In genomic region chr10:104395711-104396110, GRCm38 (mm10) we compare ENCODE assay signal across 28 mouse cellular contexts.
DNase-seq lines count a peak whose midpoint lies in the region; ATAC-seq lines count a peak whose summit lies in the region.
"Had no signal": no experiment of that assay in that cellular context is flagged by ENCODE, and none has a peak within 500 bp of the region (broad histone marks: within the 10 kb centered on the region; RNA-seq: fewer than 3 reads in every experiment).

No protein-coding gene starts in this region.

- peak; percentile 41 for DNase-seq in limb, embryonic 11.5 days (ENCODE audit: low spot score)
- DNase-seq in limb, embryonic 10.5 days (ENCODE audit: low spot score) = no peak
- DNase-seq in hindlimb bud, embryonic 11.5 days (ENCODE audit: extremely low spot score, low read depth, low spot score) = peak; percentile 30
- peak; percentile 62 for DNase-seq in mesoderm, embryonic 11.5 days (ENCODE audit: low read depth, low spot score)
- no peak for DNase-seq in c-Kit-positive CD71-positive TER-119-positive erythroid progenitor cells, embryonic 14.5 days (ENCODE audit: low spot score)
- DNase-seq: adrenal gland, adult 2 months; adrenal gland, postnatal 14 days; cerebellum, adult 11-12 months; cerebellum, adult 8-10 months; cerebellum, postnatal 10 days; cerebellum, postnatal 36 days; gastrocnemius, adult 2 months; gastrocnemius, postnatal 14 days; heart, adult 18-20 months; heart, postnatal 10 days; heart, postnatal 36 days had no signal

- no peak overlapping the region for H3K4me3 ChIP-seq in limb, embryonic 11.5 days (ENCODE audit: low read depth, low read length)
- no peak overlapping the region for H3K4me3 ChIP-seq in limb, embryonic 10.5 days
- H3K4me3 ChIP-seq in forebrain, embryonic 13.5 days = no peak overlapping the region
- H3K4me3 ChIP-seq: embryonic facial prominence, embryonic 12.5 days; embryonic facial prominence, embryonic 15.5 days; forebrain, embryonic 15.5 days; gastrocnemius, adult 2 months; heart, embryonic 12.5 days; heart, embryonic 15.5 days; hindbrain, embryonic 10.5 days; hindbrain, embryonic 13.5 days had no signal

- no peaks in the 10 kb centered on the region for H3K27me3 ChIP-seq in limb, embryonic 11.5 days (ENCODE audit: control insufficient read depth, insufficient read depth, low read length)
- H3K27me3 ChIP-seq in limb, embryonic 10.5 days (ENCODE audit: low read depth, poor library complexity, severe bottlenecking) = no peaks in the 10 kb centered on the region
- H3K27me3 ChIP-seq in forebrain, embryonic 13.5 days = no peaks in the 10 kb centered on the region
- H3K27me3 ChIP-seq: embryonic facial prominence, embryonic 12.5 days; embryonic facial prominence, embryonic 15.5 days; forebrain, embryonic 15.5 days; heart, embryonic 12.5 days; heart, embryonic 15.5 days; hindbrain, embryonic 13.5 days had no signal

- no peak overlapping the region for H3K9ac ChIP-seq in limb, embryonic 11.5 days (ENCODE audit: low read length)
- no peak overlapping the region for H3K9ac ChIP-seq in forebrain, embryonic 13.5 days
- H3K9ac ChIP-seq: embryonic facial prominence, embryonic 12.5 days; embryonic facial prominence, embryonic 15.5 days; forebrain, embryonic 15.5 days; heart, embryonic 12.5 days; heart, embryonic 15.5 days; hindbrain, embryonic 13.5 days had no signal

- no peak overlapping the region for H3K27ac ChIP-seq in limb, embryonic 11.5 days (replicated peaks; ENCODE audit: low read depth, low read length)
- no peak overlapping the region for H3K27ac ChIP-seq in limb, embryonic 10.5 days
- no peak overlapping the region for H3K27ac ChIP-seq in forebrain, embryonic 13.5 days
- H3K27ac ChIP-seq: embryonic facial prominence, embryonic 12.5 days; embryonic facial prominence, embryonic 15.5 days; forebrain, embryonic 15.5 days; gastrocnemius, adult 2 months; heart, embryonic 15.5 days; hindbrain, embryonic 10.5 days; hindbrain, embryonic 13.5 days had no signal

- ATAC-seq in limb, embryonic 11.5 days (ENCODE audit: insufficient number of reproducible peaks, low FRiP score, low TSS enrichment, low read depth) = peak; percentile 77; the same call in 1 of the 2 replicates
- ATAC-seq in forebrain, embryonic 13.5 days = no peak
- ATAC-seq: CD4-positive, CD25-positive, alpha-beta regulatory T cell, adult 4 months; forebrain, embryonic 15.5 days; hindbrain, embryonic 16.5 days; inflammation-experienced regulatory T-cells, adult 6 months; intestine, embryonic 16.5 days had no signal

- no peaks in the 10 kb centered on the region for H3K36me3 ChIP-seq in limb, embryonic 11.5 days (ENCODE audit: control insufficient read depth, insufficient read depth, low read length)
- no peaks in the 10 kb centered on the region for H3K36me3 ChIP-seq in limb, embryonic 10.5 days
- H3K36me3 ChIP-seq in forebrain, embryonic 13.5 days (ENCODE audit: poor library complexity, severe bottlenecking) = no peaks in the 10 kb centered on the region
- H3K36me3 ChIP-seq: embryonic facial prominence, embryonic 12.5 days; embryonic facial prominence, embryonic 15.5 days; forebrain, embryonic 15.5 days; heart, embryonic 12.5 days; heart, embryonic 15.5 days; hindbrain, embryonic 10.5 days; hindbrain, embryonic 13.5 days had no signal

- H3K4me1 ChIP-seq in limb, embryonic 11.5 days (ENCODE audit: control insufficient read depth, insufficient read depth, low read length) = no peaks in the 10 kb centered on the region
- no peaks in the 10 kb centered on the region for H3K4me1 ChIP-seq in limb, embryonic 10.5 days
- H3K4me1 ChIP-seq in forebrain, embryonic 13.5 days = no peaks in the 10 kb centered on the region
- H3K4me1 ChIP-seq: embryonic facial prominence, embryonic 12.5 days; embryonic facial prominence, embryonic 15.5 days; forebrain, embryonic 15.5 days; heart, embryonic 12.5 days; heart, embryonic 15.5 days; hindbrain, embryonic 10.5 days; hindbrain, embryonic 13.5 days had no signal

- 28% methylated on average over 1 of the region's 1 CpGs for WGBS in limb, embryonic 11.5 days
- WGBS in limb, embryonic 10.5 days = 69% methylated on average over 1 of the region's 1 CpGs
- 93% methylated on average over 1 of the region's 1 CpGs for WGBS in forebrain, embryonic 13.5 days

- H3K9me3 ChIP-seq in limb, embryonic 11.5 days (ENCODE audit: control insufficient read depth, low read length) = no peaks in the 10 kb centered on the region
- no peaks in the 10 kb centered on the region for H3K9me3 ChIP-seq in limb, embryonic 10.5 days (replicated peaks)
- H3K9me3 ChIP-seq in forebrain, embryonic 13.5 days (replicated peaks) = no peaks in the 10 kb centered on the region
- H3K9me3 ChIP-seq: embryonic facial prominence, embryonic 12.5 days; embryonic facial prominence, embryonic 15.5 days; forebrain, embryonic 15.5 days; heart, embryonic 12.5 days; heart, embryonic 15.5 days; hindbrain, embryonic 10.5 days; hindbrain, embryonic 13.5 days had no signal

- no peak overlapping the region for H3K4me2 ChIP-seq in limb, embryonic 11.5 days (ENCODE audit: low read depth, severe bottlenecking)
- H3K4me2 ChIP-seq in forebrain, embryonic 13.5 days = no peak overlapping the region
- H3K4me2 ChIP-seq: embryonic facial prominence, embryonic 12.5 days; embryonic facial prominence, embryonic 15.5 days; forebrain, embryonic 15.5 days; heart, embryonic 12.5 days; heart, embryonic 15.5 days; hindbrain, embryonic 13.5 days had no signal

Comparison
In these comparisons a context has a peak if more than half of its experiments do, and no peak if none do; other contexts are left out.
1. DNase-seq: peak in limb, embryonic 11.5 days (single experiment), hindlimb bud, embryonic 11.5 days (single experiment) and mesoderm, embryonic 11.5 days (single experiment); none in limb, embryonic 10.5 days (single experiment) and c-Kit-positive CD71-positive TER-119-positive erythroid progenitor cells, embryonic 14.5 days (single experiment).